Mouse (Mus musculus) heart, postnatal 14 days (tissue): ENCODE data around the gene Pde6c. TPM values are rescaled to one million over a fixed set of nuclear protein-coding genes. Genes with fewer than 3 reads are reported as not detected.

Experiments
- DNase-seq, 2 experiments: peaks; one replicate each; pipeline ENCODE4 v3.0.0; 2021 to 2022
- intact Hi-C: fragments of 180-260 bp; cut with DNase I; formaldehyde crosslinking; loops from one replicate; pipeline ENCODE4 v1.15.1; 2025
- total RNA-seq, 2 experiments: library from RNA; stranded (reverse); gene quantifications; 2 replicates each; pipeline ENCODE4 v1.2.3; 2021

The Pde6c gene
- total RNA-seq, 2 experiments from 2014 or later, result not detected

GRCm38 (mm10) chr19:38133986-38134385 is 1.4 kb downstream of the Pde6c start:
- intact Hi-C loops, result no loop called here
- no peak for DNase-seq

DNA sequence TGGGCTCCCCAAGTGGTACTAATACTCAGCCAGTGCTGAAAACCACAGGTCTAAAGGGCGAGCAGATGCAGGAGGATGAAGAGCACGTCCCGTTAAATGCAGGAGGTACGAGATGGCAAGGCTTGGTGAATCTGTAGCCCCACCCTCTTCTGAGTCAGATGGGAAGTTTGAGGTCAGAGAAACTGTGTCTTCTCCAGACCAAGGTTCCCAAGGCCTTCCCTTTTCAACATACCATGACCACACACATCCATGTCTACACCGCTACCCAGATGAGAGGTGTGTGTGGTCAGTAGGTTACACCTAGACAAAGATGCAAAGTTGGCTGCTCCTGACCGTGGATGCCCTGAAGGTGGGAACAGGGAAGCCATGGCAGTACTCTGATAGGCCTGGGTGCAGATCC is 2.2 kb downstream of the Pde6c start:
- no peak for DNase-seq
- intact Hi-C loops, result no loop called here

GRCm38 (mm10) chr19:38143540-38144271 is 11.1 kb downstream of the Pde6c start:
- DNase-seq, result no peak
- intact Hi-C loops, result no loop called here

DNA sequence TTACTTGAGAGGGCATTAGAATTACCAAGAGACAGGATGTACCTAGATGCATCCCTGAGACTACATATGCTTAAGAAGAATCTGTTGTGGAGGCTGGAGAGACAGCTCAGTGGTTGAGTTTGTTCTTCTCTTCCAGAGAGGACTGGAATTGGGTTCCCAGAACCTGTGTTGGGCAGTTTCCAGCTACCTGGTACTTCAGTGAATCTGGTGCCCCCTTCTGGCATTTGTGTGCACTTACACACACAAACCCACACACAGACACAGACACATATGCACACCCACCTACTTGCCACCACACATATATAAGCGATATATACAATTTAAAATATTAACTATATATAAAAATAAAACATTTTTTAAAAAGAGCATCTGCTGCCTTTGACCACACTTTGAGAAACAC is 23.7 kb downstream of the Pde6c start:
- no peak for DNase-seq
- intact Hi-C loops, result no loop called here

DNA sequence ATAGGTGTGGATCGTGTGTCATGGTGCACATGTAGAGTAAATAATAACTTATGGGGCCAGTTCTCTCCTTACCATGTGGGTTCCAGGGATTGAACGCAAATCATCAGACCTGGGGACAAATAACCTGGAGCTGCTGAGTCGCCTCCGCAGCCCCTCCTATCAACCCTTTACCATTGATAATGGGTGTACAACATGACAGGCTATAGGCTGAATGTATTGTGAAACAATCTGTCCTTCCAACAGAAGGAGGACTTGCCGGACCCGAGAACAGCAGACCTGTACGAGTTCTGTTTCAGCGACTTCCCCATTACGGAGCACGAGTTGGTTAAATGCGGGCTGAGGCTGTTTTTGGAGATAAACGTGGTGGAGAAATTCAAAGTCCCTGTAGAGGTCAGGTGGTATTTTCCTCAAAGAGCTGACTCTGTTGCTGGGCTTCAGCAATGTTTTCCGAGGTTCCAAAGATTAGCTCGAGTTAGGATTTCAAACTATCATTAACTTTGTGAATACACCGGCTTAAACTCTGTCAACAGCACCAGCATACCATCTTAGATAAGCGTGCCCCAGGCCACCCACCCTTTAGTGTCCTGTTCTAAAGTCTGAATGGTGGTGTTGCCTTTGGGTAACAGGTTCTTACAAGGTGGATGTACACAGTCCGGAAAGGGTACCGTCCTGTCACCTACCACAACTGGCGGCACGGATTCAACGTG is 29.2 kb downstream of the Pde6c start:
- intact Hi-C loops, result no loop called here
- DNase-seq, result no peak

DNA sequence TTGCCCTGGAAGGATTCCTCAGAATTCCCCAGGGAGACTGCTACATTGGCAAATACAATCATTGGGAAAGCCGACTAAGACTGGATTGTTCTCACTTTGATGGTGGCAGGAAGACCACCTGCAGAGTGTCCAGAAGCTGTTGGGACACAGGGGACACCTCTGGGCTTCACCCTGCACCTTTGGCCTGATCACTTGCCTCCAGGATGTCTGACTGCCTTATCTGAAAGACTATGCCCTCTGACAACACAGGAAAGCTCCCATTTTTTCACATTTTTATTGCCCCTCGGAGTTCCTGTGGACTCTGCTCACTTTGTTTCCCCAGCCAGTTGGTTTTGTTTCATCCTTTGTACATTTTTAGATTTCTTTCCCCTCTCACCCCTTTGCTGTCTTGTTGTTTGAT is 32.1 kb downstream of the Pde6c start:
- no peak for DNase-seq
- intact Hi-C loops, result no loop called here

GRCm38 (mm10) chr19:38179675-38180074 is 47.1 kb downstream of the Pde6c start:
- peak in 1 of 2 experiments; percentile 1 for DNase-seq
- intact Hi-C loops, result no loop called here

GRCm38 (mm10) chr19:38186631-38187344 is 54.2 kb downstream of the Pde6c start:
- DNase-seq, result no peak

DNA sequence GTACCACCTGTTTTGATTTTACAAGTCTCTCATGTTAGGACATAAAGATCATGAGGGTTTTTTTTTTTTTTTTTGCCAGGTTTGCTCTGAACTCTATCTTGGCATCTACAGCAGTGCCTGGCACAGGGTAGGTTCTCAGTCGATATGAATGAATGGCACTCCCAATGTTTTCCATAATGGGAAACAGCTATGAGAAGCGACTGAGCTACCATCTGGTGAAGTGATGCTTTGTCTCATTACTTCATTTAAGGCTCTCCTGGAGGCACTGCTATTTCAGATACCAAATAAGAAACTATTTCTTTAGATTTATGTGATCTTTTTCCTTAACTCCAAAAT is 54.7 kb downstream of the Pde6c start:
- DNase-seq, result no peak
- intact Hi-C loops, result no loop called here

More at GRCm38 (mm10) chr19:38186631-38187344, 54.2 kb downstream of the Pde6c start:
- intact Hi-C loops, result no loop called here

DNA sequence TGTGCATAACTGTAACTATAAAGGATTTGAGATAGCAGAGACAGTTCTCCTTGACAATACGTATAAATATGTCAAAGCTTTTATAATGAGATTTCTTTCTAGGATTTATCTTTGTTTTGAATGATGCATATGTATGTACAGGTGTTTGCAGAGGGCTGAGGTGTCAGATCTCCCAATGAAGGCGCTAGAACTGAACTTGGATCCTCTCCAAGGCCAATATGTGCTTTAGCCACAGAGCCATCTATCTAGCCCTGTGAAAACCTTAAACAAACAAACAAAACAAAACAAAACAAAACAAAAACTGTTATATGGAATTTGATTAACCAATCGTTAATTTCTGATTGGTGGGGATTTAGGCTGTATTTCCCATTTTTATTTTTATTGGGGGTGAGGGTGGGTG is 58.0 kb downstream of the Pde6c start:
- intact Hi-C loops, result no loop called here
- no peak for DNase-seq

- intact Hi-C loops, result no loop called here
- no peak for DNase-seq
Observed at GRCm38 (mm10) chr19:38191446-38191845, 58.9 kb downstream of the Pde6c start.

GRCm38 (mm10) chr19:38195245-38195644 is 62.7 kb downstream of the Pde6c start:
- intact Hi-C loops, result loop anchor here (5.0 kb wide), 2 partner anchors 108 to 243 kb away; no protein-coding TSS in a partner anchor
- no peak for DNase-seq

DNA sequence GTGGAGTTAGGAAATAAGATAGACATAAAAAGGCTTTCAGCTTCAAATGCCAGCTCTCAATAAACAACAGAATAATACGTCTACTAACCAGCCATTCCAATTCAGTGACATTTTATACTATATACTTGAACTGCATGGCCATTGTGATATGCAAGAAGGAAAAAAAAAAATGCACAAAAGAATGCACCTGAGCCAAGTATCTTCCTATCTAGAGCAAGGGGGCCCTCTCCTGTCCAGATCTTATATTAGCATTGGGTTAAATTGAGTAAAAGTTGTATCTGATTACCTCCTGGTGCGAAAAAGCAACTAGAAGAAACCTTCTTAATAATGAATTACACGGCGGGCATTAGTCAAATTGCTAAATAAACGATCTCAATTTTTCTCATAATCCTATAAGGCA is 66.2 kb downstream of the Pde6c start:
- intact Hi-C loops, result loop anchor here (5.0 kb wide), 2 partner anchors 111 to 246 kb away; no protein-coding TSS in a partner anchor

DNA sequence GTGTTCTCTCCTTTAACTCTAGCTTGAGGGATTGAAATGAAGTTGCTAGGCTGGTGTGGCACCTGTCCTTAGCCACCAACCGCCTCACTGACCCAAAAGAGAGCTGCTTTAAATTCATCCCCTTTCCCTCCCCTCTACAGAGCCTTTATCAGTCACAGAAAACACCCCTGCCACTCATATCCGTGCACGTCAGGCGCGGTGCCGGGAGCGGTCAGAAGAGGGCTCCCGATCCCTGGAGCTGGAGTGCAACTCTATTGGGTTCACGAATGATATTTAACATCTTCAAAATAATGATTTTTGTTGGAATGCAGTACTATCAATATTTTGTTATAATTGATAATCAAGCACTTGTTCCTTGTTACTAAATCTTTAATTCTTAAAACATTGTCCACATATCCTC is 74.1 kb downstream of the Pde6c start:
- intact Hi-C loops, result loop anchor here (5.0 kb wide), 1 partner anchor 146 kb away; no protein-coding TSS in a partner anchor
- DNase-seq, result peak in 1 of 2 experiments; percentile 34

More for the DNA sequence above, 66.2 kb downstream of the Pde6c start:
- DNase-seq, result no peak

- no peak for DNase-seq
- intact Hi-C loops, result no loop called here
Observed at GRCm38 (mm10) chr19:38217696-38218095, 85.1 kb downstream of the Pde6c start.

GRCm38 (mm10) chr19:38223356-38223904 is 90.8 kb downstream of the Pde6c start:
- no peak for DNase-seq
- intact Hi-C loops, result no loop called here

GRCm38 (mm10) chr19:38223905-38224684 is 91.5 kb downstream of the Pde6c start, which contains the start of gene Fra10ac1:
Gene Fra10ac1, minus strand, starts transcription at chr19:38224156.
- intact Hi-C loops, result no loop called here
- DNase-seq, result peak; percentile 89 to 92

DNA sequence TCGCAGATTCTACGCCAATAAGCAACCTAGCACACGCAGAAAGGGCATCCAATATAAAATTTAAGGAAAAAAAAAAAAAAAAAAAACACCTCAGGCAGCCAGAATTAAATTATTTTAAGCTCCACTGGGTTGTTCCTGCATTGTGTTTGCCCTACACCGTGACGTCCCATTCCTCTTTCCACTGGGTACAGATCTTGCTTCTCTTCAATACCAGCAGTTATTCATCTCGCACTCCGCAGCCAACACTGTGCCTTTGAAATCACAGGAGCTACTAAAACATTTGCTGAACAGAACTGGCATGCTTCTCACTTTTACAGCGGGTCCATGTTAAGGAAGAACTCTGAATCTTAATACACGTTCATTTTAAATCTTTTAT is 92.1 kb downstream of the Pde6c start:
- DNase-seq, result no peak
- intact Hi-C loops, result no loop called here

GRCm38 (mm10) chr19:38228699-38229098 is 96.1 kb downstream of the Pde6c start:
- intact Hi-C loops, result no loop called here
- no peak for DNase-seq

DNA sequence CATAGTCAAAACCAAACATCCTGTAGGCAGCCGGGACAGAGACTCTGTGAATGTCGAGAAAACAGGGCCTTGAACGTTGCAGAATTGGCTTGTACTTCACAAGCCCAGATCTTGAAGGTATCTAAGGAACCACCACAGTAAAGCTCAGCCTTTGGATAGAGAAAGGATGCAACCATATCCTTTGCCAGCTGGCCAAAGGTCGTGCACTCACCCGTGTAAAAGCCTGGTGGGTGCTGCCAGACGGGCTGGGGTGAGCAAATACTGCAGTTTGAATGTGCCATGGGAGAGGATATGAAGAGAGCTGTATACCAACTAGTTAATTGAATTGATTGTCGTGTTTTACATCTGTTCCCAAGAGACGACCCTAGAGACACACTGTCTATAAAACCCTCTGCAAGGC is 99.5 kb downstream of the Pde6c start:
- no peak for DNase-seq
- intact Hi-C loops, result no loop called here
